Mouse (Mus musculus) intestine, postnatal 0 days (tissue): Measurements from ENCODE around the gene Apoh. TPM values are rescaled to one million over a fixed set of nuclear protein-coding genes. Genes with fewer than 3 reads are reported as not detected.
A peak's percentile ranks its signal among the peaks of the same experiment; 100 is the strongest.

Experiments used
- ATAC-seq: fragments of 200-750 bp; cut with Nextera tagmentation; 2 replicates; pipeline ENCODE4 v1.8.0; 2017; ENCODE audit warnings: mild to moderate bottlenecking, moderate TSS enrichment, moderate library complexity
- H3K27ac ChIP-seq: fragments of 300-500 bp; sonication (generic); 2 replicates; pipeline ENCODE4 v1.5.1; 2014; ENCODE audit warnings: mild to moderate bottlenecking, low read depth, low read length, moderate library complexity
- H3K27me3 ChIP-seq: fragments of 300-500 bp; sonication (generic); replicated peaks from 2 replicates; pipeline ENCODE4 v1.6.1; 2014; ENCODE audit warnings: low read length, mixed read lengths; ENCODE audit not compliant: control insufficient read depth, insufficient read depth
- H3K36me3 ChIP-seq: fragments of 300-500 bp; sonication (generic); 2 replicates; pipeline ENCODE4 v1.6.1; 2014; ENCODE audit warnings: mild to moderate bottlenecking, moderate library complexity; ENCODE audit not compliant: control insufficient read depth, insufficient read depth
- H3K4me1 ChIP-seq: fragments of 300-500 bp; sonication (generic); replicated peaks from 2 replicates; pipeline ENCODE4 v1.6.1; 2014; ENCODE audit warnings: antibody characterized with exemption, low read length, mixed read lengths; ENCODE audit not compliant: control insufficient read depth, insufficient read depth
- H3K4me2 ChIP-seq: fragments of 300-500 bp; sonication (generic); replicated peaks from 2 replicates; pipeline ENCODE4 v1.6.1; 2014; ENCODE audit warnings: low read depth, mild to moderate bottlenecking, moderate library complexity
- H3K4me3 ChIP-seq: fragments of 300-500 bp; sonication (generic); 2 replicates; pipeline ENCODE4 v1.5.1; 2014; ENCODE audit warnings: low read depth, low read length
- H3K9ac ChIP-seq: fragments of 300-500 bp; sonication (generic); 2 replicates; pipeline ENCODE4 v1.6.1; 2014; ENCODE audit warnings: mild to moderate bottlenecking, low read depth, low read length
- H3K9me3 ChIP-seq: fragments of 300-500 bp; sonication (generic); 2 replicates; pipeline ENCODE4 v1.6.1; 2016; ENCODE audit warnings: mixed run types; ENCODE audit not compliant: control insufficient read depth
- CTCF ChIP-seq: sonication (generic); IDR thresholded peaks from 2 replicates; pipeline ENCODE4 v1.5.1; 2016; ENCODE audit warnings: low read depth, mild to moderate bottlenecking, control low read depth, antibody characterized with exemption, moderate library complexity
- WGBS: fragments of 180-500 bp; shearing (Covaris S2); extraction: QIAGEN DNeasy Blood & Tissue Kit; methylation state at CpG from one replicate; pipeline ENCODE4 v1.1.7; 2014; 5-methylcytosine and 5-hydroxymethylcytosine counted together
- polyA plus RNA-seq: library from polyadenylated mRNA; unstranded; fragments of >200 nt; fragmentation: Nextera tagmentation; extraction: Ambion mirVana; gene quantifications from 2 replicates; pipeline ENCODE4 v1.2.1, GENCODE M21; 2015

The Apoh gene
- polyA plus RNA-seq, 1 experiment from 2014 or later = 0.77 TPM

DNA sequence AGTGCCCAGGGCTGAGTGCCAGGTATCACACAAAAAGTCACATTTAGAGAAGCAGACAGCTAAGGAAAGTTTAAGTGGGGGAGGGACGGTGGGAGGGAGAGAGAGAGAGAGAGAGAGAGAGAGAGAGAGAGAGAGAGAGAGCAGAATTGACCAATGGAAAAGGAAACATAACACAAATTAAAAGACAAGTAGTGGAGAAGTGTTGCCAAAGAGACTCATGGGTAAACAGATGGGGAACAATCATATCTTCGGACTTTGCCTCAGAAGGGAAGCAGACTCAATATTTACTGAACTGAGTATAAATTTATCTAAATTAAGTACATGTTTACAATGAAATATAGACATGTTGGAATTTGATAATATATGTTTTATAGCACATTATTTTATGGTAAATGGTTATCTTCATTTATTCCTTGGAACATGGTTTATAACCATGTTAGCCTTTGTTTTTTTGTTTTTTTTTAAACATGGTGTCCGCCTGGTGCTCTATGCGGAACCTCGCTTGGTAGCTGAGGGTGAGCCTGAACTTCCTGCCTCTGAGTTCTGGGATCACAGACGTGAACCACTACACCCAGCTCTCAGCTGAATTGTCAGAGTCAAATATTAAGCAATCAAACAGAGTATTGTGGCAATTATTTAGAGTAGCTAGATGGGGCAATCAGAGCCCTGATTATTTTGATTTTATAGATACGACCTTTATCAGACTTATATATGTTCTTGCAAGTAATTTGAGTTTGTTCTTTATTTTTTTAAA is 53.1 kb downstream of the Apoh start:
- H3K27ac ChIP-seq = no peak overlapping the region

DNA sequence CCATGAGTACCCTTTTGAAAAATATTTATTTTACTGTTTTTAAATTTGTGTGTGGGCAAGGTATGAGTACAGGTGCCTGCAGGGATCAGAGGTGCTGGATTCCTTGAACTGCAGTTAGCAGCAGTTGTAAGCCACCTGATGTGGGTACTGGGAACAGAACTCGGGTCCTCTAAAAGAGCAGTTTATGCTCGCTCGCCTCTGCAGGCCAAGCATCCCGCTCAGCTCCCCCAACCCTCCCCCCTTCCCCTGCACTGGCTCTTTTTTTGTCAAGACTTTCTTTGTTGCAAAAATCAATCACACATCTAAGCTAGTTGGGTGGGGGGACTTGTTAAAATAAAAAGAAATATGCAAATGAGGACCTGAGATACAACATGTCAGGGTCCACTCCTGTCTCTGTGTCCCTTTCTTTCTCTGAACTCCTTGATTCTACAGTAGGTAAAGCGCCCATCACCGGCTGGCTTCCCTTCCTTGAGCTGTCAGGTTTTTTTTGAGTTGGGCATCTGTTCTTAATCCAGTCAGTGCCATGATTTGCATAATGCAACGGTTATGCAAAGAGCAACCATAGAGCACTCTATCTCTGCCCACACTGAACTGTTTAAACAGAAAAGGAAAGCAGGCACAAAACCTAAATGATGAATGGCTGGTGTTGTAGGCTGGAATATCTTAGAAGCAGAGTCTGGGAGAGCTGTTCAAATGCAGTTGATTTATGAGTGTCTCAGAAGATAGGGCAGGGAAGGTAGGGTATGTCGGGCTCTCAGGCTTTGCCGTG is 66.9 kb downstream of the Apoh start:
- 60% methylated on average over 7 of the region's 9 CpGs for WGBS

More for the DNA sequence above, 53.1 kb downstream of the Apoh start:
- no peak overlapping the region for H3K4me2 ChIP-seq
- H3K9me3 ChIP-seq = no peaks in the 10 kb centered on the region
- H3K36me3 ChIP-seq = no peaks in the 10 kb centered on the region
- ATAC-seq = no peak
- H3K4me3 ChIP-seq = no peak overlapping the region
- no peaks in the 10 kb centered on the region for H3K4me1 ChIP-seq
- TF ChIP-seq CTCF = no peak
- H3K9ac ChIP-seq = no peak overlapping the region
- no peaks in the 10 kb centered on the region for H3K27me3 ChIP-seq
- WGBS = 61% methylated on average over 7 of the region's 7 CpGs

DNA sequence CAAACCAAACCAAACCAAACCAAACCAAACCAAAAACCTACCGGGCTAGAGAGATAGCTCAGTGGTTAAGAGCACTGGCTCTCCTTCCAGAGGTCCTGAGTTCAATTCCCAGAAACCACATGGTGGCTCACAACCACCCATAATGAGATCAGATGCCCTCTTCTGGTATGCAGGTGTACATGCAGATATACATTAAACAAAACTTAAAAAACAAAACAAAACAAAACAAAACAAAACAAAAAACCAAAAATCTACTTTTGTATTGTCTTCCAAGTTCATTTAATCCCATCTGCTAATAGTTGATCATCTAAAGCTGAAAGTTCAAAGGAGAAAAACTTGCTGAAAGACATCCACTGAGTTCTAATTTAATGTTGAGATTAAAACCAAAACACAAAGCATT is 73.2 kb downstream of the Apoh start:
- H3K27me3 ChIP-seq = no peaks in the 10 kb centered on the region
- TF ChIP-seq CTCF = peak; percentile 29
- no peak for ATAC-seq

More for the DNA sequence above, 66.9 kb downstream of the Apoh start:
- H3K9me3 ChIP-seq = no peaks in the 10 kb centered on the region
- H3K4me3 ChIP-seq = no peak overlapping the region
- H3K9ac ChIP-seq = no peak overlapping the region
- H3K27me3 ChIP-seq = no peaks in the 10 kb centered on the region
- no peaks in the 10 kb centered on the region for H3K36me3 ChIP-seq
- H3K4me2 ChIP-seq = no peak overlapping the region
- H3K4me1 ChIP-seq = no peaks in the 10 kb centered on the region
- no peak for TF ChIP-seq CTCF
- no peak for ATAC-seq
- no peak overlapping the region for H3K27ac ChIP-seq

DNA sequence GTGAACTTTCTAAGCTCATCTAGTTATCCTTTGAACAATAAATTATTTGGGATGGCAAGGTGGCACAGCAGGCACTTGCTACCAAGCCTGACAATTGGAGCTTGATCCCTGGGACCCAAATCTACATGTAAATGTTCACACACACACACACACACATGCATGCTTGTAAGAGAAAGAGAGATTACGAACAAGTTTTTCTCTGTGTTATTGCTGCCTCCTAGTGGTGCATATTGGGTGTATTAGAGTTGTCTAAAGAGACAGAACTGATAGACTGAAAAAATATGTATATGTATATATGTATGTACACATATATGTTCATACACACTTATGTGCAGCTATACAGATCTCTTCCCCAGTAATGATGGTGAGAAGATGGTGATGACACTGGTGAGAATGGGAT is 75.4 kb downstream of the Apoh start:
- TF ChIP-seq CTCF = peak; percentile 80
- Histone ChIP-seq H3K27me3 (no peaks in the 10 kb centered on the region), H3K9me3 (no peaks in the 10 kb centered on the region), H3K27ac (no peak overlapping the region), H3K36me3 (no peaks in the 10 kb centered on the region), H3K9ac (no peak overlapping the region), H3K4me1 (no peaks in the 10 kb centered on the region), H3K4me2 (no peak overlapping the region), H3K4me3 (no peak overlapping the region)
- WGBS = 24% methylated on average over 1 of the region's 1 CpGs
- ATAC-seq = no peak

More for the DNA sequence above, 73.2 kb downstream of the Apoh start:
- H3K4me1 ChIP-seq = no peaks in the 10 kb centered on the region
- no peak overlapping the region for H3K4me3 ChIP-seq
- H3K9ac ChIP-seq = no peak overlapping the region
- no peaks in the 10 kb centered on the region for H3K9me3 ChIP-seq
- H3K4me2 ChIP-seq = no peak overlapping the region
- H3K27ac ChIP-seq = no peak overlapping the region
- WGBS = 95% methylated on average over 1 of the region's 1 CpGs
- H3K36me3 ChIP-seq = no peaks in the 10 kb centered on the region

DNA sequence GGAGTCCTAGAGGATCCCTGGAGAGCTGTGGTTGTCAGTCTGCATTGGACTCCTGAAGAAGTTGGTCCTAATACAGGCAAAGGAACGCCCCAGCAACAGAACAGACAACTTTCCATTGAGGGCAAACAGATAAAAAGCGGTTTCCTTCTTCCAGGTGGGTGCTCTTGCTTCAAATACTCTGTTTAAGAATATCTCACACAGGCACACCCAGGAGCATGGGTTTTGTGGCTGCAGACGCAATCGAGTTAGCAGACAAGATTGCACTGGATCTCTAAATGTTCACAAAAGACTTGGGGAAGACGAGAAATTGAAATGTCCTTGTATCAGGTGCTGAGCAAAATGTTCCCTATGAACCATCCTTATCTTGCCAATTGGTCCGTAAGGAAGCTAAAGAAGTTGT is 76.1 kb downstream of the Apoh start:
- Histone ChIP-seq H3K9me3 (no peaks in the 10 kb centered on the region), H3K9ac (no peak overlapping the region), H3K4me3 (no peak overlapping the region), H3K4me2 (no peak overlapping the region), H3K27ac (no peak overlapping the region), H3K36me3 (no peaks in the 10 kb centered on the region), H3K4me1 (no peaks in the 10 kb centered on the region), H3K27me3 (no peaks in the 10 kb centered on the region)
- WGBS = 72% methylated on average over 6 of the region's 6 CpGs
- ATAC-seq = no peak
- TF ChIP-seq CTCF = no peak

DNA sequence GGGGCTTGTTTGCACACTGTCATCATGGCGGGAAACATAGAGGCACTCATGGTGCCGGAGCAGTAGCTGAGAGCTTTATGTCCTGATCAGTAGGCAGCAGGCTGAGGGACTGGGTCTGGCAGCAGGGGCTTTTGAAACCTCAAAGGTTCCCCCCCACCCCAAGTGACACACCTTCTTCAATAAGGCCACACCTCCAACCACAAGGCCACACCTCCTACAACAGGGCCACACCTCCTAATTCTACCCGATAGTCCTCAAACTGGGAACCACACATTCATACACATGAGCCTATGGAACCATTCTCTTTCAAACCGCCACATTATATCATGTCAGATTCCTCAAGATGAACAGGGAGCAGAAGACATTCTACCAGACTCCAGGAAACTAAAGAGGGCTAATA is 77.6 kb downstream of the Apoh start:
- no peaks in the 10 kb centered on the region for H3K27me3 ChIP-seq
- no peak overlapping the region for H3K27ac ChIP-seq
- TF ChIP-seq CTCF = no peak
- no peaks in the 10 kb centered on the region for H3K36me3 ChIP-seq
- H3K4me1 ChIP-seq = no peaks in the 10 kb centered on the region
- no peak overlapping the region for H3K9ac ChIP-seq
- H3K4me2 ChIP-seq = 0 out of 2 replicates have a peak overlapping the region, but pooled peaks have one; percentile 18
- H3K9me3 ChIP-seq = no peaks in the 10 kb centered on the region
- no peak for ATAC-seq
- WGBS = 50% methylated on average over 4 of the region's 4 CpGs
- no peak overlapping the region for H3K4me3 ChIP-seq
